Mouse (Mus musculus) layer of hippocampus, adult 9-10 months (tissue): Measurements from ENCODE around the gene Wscd1.
"Not testable (repeated sequence)": the region's sequence is repeated elsewhere in the genome, so short reads cannot be mapped to it uniquely, and the experiment has no call there.

ENCODE experiments used
- DNase-seq: peaks from one replicate; pipeline ENCODE4 v3.0.0; 2022; ENCODE audit warnings: low spot score

Gene Wscd1

DNA sequence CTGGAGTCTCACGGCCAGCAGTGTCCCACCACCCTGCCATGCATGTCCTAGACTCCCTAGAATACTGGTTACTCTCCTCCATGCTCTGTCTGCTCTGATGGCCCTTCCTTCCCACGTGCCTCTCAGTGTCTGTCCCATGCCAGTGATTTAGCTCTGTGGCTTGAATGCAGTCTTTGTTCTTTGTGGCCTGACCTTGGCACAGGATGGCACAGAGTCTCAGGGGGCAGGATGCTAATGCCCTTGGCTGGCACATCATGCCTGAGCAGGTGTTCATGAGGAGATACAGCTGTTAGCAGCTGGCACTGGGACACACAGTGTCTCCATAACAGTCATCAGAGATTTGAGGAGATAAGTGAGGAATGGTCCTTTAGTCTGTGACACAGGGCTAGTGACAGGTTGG is 20.8 kb downstream of the Wscd1 start:
- DNase-seq: no peak

DNA sequence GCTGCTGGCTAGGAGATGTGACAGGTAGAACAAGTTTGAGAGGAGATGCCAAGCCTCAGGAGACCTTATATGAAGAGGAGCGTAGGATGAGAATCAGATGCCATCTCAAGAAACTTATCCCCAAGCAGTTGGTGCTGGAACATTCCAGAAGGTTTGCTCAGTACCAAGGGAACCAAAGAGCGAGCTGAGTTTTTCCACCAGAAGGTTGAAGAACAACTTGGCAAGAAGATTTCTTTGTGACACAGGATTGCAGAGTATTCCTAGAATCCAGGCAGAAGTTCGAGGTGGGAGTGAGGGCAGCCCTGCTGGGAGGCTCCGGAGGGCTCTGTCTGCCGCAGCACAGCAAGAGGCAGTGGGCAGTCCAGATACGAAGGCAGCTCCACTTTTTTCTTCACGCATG is 21.4 kb downstream of the Wscd1 start:
- no peak for DNase-seq

DNA sequence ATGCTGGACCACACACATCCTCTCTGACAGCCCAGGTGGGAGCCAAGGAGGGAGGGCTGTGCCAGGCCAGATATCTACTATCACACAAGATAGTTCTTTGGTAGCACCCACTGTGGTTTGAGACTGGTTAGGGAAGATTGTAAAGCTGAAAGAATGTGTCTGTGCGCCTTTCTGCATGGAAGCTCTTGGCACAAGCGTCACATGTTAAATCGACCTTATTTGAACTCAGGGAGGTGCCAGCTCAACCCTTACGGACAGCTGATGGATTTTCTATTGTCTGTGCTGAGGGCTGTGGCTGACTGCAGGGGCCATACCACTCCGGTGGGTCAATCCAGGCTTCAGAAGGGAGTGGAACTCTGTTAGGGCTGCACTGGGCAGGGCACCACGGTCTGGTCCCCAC is 22.3 kb downstream of the Wscd1 start:
- no peak for DNase-seq

DNA sequence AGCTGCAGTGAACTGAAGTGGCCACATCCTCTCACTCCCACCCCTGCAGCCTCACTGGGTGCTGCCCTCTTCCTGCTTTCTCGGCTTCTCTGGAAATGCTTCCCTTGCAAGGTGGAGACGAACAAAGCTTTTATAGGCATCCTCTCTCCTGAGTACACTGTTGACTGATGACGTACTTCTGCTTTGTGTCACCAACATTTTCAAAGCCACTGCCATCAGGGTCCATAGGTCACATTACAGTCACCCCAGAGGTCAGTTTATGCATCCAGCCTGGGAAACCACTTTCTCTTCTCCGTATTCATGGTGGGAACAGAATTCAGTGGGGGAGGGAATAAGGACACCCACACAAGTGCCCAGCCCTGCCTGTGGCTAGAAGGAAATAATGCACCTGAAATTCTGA is 23.1 kb downstream of the Wscd1 start:
- no peak for DNase-seq

DNA sequence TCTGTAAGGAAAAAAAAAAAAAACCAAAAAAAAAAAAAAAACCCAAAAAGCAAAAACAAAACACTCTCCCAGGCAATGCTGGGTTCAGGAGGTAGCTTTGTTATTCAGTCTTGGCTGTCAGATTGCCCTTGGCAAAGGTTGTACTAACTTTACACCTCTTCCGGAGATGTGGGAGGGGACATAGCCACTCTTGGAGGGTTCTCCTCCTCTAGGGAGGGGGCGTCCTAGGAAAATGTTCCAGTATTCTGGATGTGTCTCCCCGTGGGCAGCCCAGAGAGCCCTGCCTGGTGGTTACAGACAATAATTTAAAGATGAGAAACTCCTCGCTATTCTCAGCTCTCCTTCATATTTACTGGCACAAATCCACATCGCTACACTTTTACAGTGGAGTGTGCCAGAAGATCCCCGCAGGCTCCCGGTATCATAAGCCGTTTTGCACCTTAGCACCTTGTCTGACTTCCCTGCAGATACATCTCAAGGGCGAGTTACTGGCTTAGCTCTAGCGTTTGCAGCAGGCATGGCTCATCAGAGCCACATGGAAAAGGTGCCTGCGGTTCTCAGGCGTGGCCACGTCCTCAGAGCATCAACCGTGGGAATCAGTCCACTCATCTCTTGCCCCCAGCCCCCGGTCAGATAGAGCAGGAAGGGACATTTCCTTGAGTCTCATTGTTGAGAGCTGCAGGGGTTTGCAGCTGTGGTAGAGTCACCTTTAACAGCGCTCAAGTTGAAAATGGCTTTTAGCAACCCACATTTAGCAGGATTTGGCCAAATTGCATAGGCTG is 24.5 kb downstream of the Wscd1 start:
- DNase-seq: no peak

DNA sequence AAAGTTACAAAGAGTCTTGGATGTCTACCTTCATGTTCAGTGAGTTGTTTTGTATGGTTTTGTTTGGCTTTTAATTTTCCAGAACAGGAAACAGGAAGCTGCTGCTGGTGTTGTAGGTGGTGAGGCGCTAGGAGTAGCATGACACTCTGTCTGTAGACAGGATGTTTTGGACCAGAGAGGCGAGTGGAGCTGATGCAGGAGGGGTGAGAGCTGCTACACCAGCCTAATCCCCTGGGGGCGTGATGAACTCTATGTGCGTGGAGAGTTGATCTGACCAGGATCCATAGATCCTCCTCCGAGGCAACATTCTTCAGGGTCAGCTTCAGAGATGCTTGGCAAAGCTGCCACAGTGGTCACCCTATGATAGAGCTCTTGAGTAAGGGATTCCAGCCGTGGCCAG is 25.3 kb downstream of the Wscd1 start:
- no peak for DNase-seq

DNA sequence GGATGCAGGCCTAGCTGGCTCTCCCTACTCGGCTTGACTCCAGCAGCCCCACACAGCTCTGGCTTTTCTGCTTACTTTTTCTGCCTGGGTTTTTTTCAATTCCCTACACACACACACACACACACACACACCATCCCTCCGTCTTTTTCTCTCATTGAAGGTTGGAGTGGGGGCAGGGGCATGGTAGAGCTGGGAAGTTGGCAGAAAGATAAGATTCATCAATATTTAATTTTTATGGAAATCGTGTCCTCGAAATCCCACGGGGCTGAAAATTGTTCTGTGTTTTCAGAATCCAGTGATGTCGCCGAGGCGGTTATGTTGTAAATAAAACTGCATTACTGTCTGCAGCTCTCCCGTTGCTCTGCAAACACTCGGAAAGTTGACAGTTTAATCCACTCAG is 29.9 kb downstream of the Wscd1 start:
- DNase-seq: no peak

DNA sequence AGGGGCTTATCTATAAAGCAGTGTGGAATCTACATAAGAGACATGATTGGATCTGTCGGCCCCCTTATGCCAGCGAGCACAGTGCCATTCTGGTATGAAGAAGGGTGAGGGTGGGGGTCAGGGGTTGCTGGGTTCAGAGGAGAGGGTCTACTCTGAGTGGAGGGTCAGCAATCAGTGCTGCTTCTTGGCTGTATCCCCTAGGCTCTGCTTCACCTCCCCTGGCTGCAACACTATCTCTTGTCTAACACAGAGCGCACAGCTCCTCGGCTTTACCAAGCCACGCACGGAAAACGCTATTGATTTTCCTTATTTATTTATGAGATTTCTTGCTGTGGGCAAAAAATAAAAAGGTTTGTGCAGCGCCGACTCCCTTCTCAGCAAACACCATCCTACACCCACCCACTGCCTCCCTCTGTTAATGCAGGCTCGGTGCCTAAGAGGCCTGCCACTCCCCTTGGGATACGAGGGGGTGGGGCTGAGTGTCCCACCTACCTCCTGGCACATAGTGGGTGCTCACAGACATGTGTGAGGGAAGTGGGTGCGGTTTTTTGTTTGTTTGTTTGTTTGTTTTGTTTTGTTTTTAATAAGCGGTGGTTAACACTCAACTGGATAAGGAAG is 32.1 kb downstream of the Wscd1 start:
- no peak for DNase-seq

DNA sequence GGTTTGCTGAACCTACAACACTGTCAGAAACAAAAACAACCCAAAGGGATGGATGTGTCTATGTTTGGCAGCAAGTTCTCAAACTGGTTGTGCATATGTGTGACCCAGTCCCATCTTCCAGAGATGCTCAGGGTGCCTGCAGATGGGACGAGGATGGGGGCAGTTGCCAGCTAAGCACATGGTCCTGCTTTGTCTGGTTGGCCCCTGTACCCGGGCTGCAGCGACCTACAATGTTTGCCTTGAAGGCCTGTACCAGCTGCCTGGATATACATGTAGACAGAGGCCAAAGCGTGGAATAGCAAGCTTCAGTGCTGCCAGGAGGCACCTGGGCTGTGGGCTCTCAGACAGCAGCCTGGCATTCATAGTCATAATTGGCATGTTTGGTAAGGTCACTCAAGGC is 35.8 kb downstream of the Wscd1 start:
- DNase-seq: no peak

DNA sequence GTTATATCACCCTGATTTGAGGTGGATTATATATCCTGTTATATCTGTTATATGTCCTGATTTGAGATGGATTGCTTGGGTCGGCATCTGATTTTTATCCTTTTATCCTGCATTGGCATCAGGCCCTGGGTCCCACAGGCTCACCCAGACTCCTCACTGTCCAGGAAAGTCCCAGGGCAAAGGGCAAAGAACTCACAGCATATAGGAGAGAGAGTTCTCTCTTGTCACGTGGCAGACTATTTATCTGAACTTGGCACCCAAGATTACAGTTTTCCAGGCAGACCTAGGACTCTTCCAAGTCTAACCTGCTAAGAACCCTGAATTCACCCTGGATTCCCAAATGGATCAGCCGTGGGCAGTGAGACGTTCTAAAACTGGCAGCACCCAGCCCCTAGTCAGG is 38.5 kb downstream of the Wscd1 start:
- no peak for DNase-seq

DNA sequence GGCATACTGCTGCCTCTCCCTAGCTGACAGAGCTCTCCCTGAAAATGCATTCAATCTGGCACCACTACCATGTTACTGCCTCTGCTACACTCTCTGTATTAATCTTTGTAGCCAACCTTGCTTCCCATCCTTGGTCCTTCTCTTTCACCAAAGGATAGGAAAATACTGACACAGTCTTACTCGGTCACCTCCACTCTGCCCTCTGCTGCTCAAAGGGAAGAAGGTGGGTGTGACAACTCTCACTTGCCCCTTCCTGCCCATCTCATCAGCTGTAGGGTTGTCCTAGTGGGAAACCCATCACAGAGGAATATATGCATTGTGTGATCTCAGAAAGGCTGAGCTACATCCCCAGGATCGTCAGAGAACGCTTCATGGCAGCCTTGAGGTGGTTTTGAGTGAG is 40.5 kb downstream of the Wscd1 start:
- no peak for DNase-seq

DNA sequence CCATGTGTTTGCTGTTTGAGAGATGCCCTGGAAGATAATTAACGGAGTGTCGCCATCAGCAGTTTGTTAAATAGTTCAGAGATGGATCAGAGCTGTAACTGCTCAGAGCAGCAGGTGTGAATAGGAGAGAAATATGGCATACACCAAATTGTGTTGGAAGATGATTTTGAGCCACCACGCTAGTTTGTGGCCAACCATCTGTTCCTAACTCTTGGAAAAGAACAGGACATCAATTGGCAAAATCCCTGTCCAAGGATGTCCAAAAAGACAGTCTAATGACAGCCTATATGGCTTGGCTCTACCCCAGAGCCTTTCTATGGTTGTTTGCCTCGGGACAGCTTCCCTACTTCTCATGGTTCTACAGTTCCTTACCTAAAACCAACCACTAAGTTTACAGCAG is 49.5 kb downstream of the Wscd1 start:
- no peak for DNase-seq

DNA sequence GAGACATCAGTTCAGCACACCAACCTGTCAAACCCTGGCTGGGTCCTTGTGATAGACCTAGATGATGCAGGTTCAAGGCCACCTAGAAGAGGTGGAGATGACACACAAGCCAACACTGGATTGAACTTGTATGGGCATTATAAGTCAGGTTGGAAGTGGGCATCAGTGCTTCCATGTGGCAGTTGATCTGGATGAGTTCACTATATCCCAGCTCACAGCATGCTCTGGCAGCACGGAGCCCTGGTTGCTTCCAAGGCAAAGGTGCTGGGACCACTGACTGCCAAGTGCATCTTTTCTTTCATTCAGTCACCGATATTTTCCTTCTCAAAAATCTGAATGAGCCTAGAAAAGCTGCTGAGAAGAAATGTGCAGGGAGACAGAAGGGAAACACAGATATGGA is 58.8 kb downstream of the Wscd1 start:
- no peak for DNase-seq

DNA sequence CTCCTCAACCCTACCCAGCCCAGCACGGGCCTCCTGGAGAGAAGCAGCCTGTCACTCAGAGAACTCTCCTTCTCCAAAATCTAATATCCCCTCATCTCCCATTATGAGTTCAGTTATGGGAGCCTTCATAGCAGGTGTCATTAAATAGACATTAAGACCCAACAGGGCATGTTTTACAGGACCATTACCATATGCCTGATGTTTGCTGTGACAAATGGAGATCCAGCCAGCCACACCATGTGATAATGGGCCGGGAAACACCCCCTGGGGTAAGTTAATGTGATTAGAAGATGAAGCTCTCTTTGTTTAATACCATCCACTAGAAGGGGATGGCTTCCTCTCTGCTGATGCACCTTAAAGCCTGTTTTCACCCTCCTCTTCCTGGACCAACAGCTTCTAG is 62.1 kb downstream of the Wscd1 start:
- no peak for DNase-seq

DNA sequence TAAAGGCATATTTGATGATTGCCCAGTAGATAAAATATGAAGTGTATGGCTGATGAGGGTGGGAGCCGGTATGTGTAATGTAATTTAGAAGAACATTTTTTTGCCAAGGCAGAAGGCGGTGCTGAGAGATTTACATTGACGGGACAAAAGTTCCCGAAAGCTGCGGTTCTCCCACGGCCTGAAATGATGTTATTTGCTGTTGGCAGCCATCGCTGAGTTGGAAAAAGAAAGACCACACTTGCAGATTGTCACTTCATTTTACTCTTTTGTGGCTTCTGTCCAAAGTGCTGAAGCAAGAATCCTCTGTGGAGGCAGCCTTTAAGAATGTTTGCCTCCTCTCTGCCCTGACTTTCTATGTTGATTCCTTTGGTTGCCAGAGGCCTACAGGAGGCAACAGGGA is 63.2 kb downstream of the Wscd1 start:
- DNase-seq: no peak

DNA sequence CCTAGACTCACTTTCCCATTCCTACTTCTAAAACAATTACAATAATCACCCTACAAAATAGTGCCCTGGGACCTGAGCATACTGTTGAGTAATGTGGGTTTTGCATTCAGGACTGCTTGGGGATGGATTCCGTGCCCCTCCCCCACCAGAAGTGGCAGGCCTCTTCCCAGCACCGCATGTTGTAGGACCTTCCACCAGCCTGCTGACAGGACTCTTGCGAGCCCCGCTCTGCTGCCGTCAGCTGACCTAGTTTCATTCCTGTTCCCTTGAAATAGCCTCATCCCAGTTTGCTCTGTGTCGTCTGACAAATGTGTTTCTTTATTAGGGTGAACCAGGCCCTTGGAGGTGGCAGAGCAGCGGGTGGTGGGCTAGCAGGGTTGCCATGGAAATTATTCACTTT is 64.8 kb downstream of the Wscd1 start:
- DNase-seq: no peak

DNA sequence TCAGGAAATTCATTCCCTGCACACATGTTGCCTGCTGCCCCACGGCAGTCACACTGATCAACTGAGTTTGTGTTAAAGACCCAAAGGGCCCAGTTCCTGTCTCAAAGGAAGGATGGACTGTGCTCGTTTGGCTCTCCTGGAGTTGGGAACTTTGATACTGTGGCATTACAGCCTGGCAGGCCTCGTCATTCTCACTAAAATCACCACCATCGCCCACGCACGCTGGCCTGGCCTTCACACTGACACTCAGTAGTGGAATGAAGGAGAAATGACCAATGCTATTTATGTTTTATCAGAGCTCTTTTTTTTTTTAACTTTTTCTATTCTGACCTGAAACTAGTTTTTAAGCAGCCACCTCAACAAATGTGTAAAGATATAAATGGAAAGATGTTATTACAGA is 65.6 kb downstream of the Wscd1 start:
- no peak for DNase-seq

DNA sequence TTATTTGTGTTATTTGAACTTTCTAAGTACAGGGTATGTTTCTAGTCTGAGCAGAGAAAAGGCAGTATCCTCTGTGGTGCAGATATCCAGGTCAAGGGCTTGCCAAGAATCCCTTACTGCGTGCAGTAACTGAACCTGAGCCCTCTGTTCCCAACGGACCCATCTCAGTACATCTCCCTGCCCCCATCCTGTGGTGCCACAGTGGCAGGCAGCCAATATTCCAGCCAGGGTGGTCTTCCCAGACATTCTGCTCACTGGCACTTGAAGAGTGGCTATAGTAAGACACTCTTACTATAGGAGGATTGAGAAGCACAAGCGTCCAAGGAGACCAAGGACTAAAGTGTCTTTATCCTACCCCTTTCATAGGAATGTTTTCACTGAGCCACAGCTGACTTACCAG is 67.2 kb downstream of the Wscd1 start:
- no peak for DNase-seq

DNA sequence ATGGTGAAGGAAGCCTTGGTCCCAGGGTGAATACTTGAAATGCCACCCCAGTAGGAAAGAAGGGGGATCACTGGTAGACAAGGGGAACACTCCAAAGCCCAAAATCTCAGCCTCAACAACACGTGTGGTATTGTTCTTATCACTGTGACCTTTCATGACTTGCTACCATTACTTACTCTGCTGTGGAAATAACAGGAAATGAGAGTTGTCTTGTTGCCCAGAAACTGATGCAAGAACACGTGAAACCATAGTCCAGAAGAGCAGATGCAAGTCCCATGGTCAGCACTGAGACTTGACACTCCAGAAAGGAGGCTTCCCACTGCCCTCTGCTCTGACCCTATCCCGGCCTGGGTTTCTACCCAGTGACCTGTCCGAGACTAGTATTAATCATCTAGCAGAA is 67.6 kb downstream of the Wscd1 start:
- no peak for DNase-seq

DNA sequence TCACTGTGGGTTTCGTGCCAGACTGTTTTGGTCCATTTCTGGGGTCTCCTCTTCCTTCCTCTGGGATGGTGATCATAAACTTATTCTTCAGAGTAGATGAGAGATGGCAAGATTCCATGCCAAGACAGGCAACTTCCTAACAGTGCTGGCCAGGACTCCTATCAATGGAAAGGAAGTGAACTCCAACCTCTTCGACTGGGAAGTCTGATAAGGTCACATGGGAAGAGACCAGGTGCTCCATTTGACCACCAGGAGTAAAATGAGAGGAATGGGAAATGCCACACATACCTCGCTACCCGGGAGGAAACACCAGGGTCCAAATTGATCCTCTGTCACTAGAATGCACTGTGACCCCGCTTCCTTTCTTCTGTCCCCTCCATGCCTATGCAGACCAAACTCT is 68.4 kb downstream of the Wscd1 start:
- DNase-seq: no peak

DNA sequence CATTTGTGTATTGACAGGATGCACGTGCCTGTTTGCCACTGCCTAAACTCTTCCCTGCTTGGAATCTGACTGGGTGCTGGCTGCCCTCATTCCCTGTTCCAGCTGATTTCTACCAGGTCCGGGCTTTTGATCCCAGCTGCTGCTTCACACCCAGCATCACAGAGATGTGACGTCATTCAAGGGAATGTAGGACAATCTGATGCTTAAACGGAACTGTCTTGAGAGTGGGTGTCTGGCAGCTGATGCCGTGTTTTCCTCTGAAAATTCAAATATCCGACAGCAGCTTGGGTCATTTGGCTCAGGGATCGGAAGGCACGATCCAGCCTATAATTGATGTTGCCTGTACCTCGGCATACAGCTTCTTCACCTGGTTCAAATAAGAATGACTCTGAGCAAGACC is 70.2 kb downstream of the Wscd1 start:
- no peak for DNase-seq

DNA sequence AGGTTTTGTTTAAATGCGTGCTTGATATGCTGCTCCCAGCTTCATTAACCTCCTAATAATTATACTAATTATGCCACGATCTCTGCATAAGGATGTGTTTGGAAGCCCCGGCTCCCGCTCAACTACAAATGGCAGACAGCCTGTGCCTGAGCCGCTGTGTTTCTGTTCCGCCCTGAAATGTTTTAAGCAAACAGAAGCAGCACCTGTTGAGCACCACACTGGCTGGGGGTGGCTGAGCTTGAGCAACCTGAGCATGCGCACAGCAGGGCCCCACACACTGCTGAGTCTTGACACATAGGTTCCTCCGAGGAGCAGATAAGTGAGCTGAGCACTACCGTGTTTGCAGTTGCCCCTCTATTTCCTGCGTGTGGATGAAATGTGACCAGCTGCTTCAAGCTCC is 71.1 kb downstream of the Wscd1 start:
- DNase-seq: no peak

DNA sequence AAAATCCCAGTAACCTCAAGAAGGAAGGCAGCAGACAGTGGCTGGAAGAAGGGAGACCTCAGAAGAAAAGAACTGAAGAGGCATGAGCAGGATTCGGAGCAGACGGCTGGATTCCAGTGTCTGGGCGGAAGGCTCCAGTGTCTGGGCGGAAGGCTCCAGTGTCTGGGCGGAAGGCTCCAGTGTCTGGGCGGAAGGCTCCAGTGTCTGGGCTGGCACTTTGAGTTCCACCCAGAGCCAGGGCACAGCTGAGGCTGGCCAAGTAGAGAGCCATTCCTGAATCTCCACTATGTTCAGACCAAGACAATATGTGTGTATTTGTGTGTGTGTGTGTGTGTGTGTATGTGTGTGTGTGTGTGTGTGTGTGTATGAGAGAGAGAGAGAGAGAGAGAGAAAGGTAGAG is 71.8 kb downstream of the Wscd1 start:
- DNase-seq: not testable (repeated sequence)

DNA sequence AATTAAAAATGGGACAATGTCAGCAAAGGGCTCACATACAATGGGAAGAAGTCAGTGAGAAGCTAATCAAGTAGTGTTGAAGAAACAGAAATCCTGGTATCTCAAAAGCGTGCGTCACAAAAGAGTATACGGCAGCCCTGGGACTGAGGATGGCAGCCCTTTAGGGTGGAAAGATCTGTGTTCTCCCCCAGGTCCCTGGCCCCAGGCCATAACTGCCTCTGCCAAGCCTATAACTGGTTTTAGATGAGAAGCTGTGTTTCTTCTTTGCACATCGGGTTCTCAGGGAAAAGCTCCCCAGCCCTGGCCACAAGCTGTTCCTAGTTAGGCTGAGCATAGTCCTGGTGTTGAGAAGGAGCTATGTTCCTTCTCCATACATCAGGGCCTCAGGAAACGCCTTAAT is 72.3 kb downstream of the Wscd1 start:
- no peak for DNase-seq
